Mouse (Mus musculus) liver, embryonic 14.5 days (tissue): ENCODE results near the gene Chga.

ENCODE experiments used
- CTCF ChIP-seq: IDR thresholded peaks from 2 replicates; pipeline ENCODE4 v1.5.1; 2016; ENCODE audit warnings: antibody characterized with exemption, low read depth, control low read depth
- EP300 ChIP-seq: IDR thresholded peaks from 2 replicates; pipeline ENCODE4 v1.6.1; 2016; ENCODE audit warnings: antibody characterized with exemption, low read depth

GRCm38 (mm10) chr12:102586286-102586881 is 31.6 kb downstream of the Chga start:
- no peak for TF ChIP-seq CTCF
- no peak for TF ChIP-seq EP300
